ENCODE assay signal across 16 mouse cellular contexts in the genomic region with DNA sequence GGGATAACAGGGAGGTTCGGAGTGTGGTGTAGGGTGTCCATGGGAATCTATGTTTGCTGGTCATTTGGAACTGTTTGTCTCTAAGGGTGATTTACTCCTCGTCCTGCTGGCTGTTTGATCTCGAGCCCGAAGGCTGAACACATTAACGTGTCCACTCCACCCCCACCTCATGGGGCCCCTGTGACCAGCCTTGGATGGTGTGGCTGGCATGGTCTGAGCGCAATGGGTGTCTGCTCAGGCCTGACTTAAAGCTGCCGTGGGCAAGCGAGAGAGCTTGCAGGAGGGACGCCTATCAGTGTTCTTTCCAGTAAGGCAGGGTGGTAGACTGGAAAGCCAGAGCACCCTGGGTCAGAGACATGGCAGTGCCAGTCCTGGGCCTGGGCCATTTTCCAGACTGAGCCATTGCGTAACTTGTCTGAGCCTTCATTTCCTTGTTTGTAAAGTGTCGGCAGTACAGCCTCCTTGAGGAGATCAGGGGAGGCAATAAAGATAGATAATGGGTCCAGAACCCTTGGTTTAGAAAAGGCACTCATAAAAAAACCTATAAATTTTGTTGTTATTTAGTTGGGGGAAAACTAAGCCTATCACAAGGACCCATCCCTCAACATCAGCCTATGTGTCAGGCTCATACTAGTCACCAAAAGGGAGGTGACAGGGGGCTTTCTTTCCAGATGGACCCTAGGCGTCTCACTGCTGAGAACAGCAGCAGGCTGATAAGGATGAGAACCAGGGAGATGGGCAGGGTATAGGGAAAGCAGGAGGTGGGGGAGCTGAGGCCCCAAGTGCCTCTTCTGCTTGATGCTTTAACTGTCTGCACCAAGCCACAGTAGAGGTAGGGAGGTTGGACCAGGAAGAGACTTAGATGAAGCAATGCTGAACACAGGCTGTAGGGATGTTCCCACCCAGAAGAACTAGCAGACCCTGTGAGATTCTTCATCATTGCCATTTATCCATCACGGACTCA. TPM values are rescaled to one million over a fixed set of nuclear protein-coding genes. Genes with fewer than 3 reads are reported as not detected.
DNase-seq lines count a peak whose midpoint lies in the region; ATAC-seq and TF ChIP-seq lines count a peak whose summit lies in the region.
"Had no signal": no experiment of that assay in that cellular context is flagged by ENCODE, and none has a peak within 500 bp of the region (broad histone marks: within the 10 kb centered on the region; RNA-seq: fewer than 3 reads in every experiment).

No protein-coding gene starts in this region.

- WGBS in kidney, embryonic 15.5 days, result 39% methylated on average over 13 of the region's 13 CpGs
- 60% methylated on average over 13 of the region's 13 CpGs for whole genome bisulfite sequencing in intestine, embryonic 15.5 days
- WGBS in hindbrain, postnatal 0 days, result 89% methylated on average over 13 of the region's 13 CpGs

- H3K27me3 ChIP-seq in kidney, embryonic 15.5 days, result no peaks in the 10 kb centered on the region
- H3K27me3 ChIP-seq in intestine, embryonic 15.5 days (replicated peaks), result no peaks in the 10 kb centered on the region
- H3K27me3 ChIP-seq in hindbrain, postnatal 0 days (ENCODE audit: insufficient read depth, low read length), result no peaks in the 10 kb centered on the region
- H3K27me3 ChIP-seq: CH12.LX; embryonic facial prominence, embryonic 13.5 days; hindbrain, embryonic 13.5 days; liver, embryonic 13.5 days; midbrain, embryonic 15.5 days had no signal

- no peak for TF ChIP-seq CTCF in hindbrain, postnatal 0 days (IDR thresholded peaks at IDR 0.05; ENCODE audit: low read depth)

- no peak overlapping the region for H3K9ac ChIP-seq in kidney, embryonic 15.5 days
- no peak overlapping the region for H3K9ac ChIP-seq in intestine, embryonic 15.5 days
- H3K9ac ChIP-seq in hindbrain, postnatal 0 days (replicated peaks; ENCODE audit: low read length), result no peak overlapping the region
- H3K9ac ChIP-seq: embryonic facial prominence, embryonic 13.5 days; hindbrain, embryonic 13.5 days; liver, embryonic 13.5 days; midbrain, embryonic 15.5 days had no signal

- H3K4me1 ChIP-seq in kidney, embryonic 15.5 days, result peaks cover 25% of the 10 kb centered on the region; the same call in 1 of the 2 replicates
- H3K4me1 ChIP-seq in intestine, embryonic 15.5 days (replicated peaks), result peaks cover 4% of the 10 kb centered on the region; the same call in 1 of the 2 replicates
- no peaks in the 10 kb centered on the region for H3K4me1 ChIP-seq in hindbrain, postnatal 0 days (ENCODE audit: insufficient read depth, low read length)
- H3K4me1 ChIP-seq: embryonic facial prominence, embryonic 13.5 days; hindbrain, embryonic 13.5 days; midbrain, embryonic 15.5 days had no signal

- no peak for DNase-seq in kidney, adult 11 months
- peak; percentile 43 for DNase-seq in ovary, postnatal 36 days (ENCODE audit: low spot score)
- DNase-seq in ovary, postnatal 10 days (ENCODE audit: low spot score), result no peak
- DNase-seq in hindbrain, postnatal 0 days (ENCODE audit: low spot score), result no peak
- no peak for DNase-seq in right cerebral cortex, postnatal 10 days (ENCODE audit: low spot score in 2 of 2)
- DNase-seq: cerebellum, adult 18-20 months; kidney, postnatal 10 days; layer of hippocampus, adult 9-11 months; liver, embryonic 13.5 days; thymus, adult 2 months had no signal

- peak; percentile 92 for ATAC-seq in kidney, embryonic 15.5 days (replicated peaks; ENCODE audit: low FRiP score)
- ATAC-seq in intestine, embryonic 15.5 days, result peak; percentile 87
- ATAC-seq in hindbrain, postnatal 0 days, result no peak
- ATAC-seq: midbrain, embryonic 15.5 days had no signal

- peak overlapping the region; percentile 48; the same call in 1 of the 2 replicates for H3K27ac ChIP-seq in kidney, embryonic 15.5 days
- H3K27ac ChIP-seq in intestine, embryonic 15.5 days, result no peak overlapping the region
- H3K27ac ChIP-seq in hindbrain, postnatal 0 days, result no peak overlapping the region
- H3K27ac ChIP-seq: embryonic facial prominence, embryonic 13.5 days; hindbrain, embryonic 13.5 days; liver, embryonic 13.5 days; midbrain, embryonic 15.5 days had no signal

- H3K36me3 ChIP-seq in kidney, embryonic 15.5 days, result no peaks in the 10 kb centered on the region
- H3K36me3 ChIP-seq in intestine, embryonic 15.5 days, result no peaks in the 10 kb centered on the region
- H3K36me3 ChIP-seq in hindbrain, postnatal 0 days (ENCODE audit: insufficient read depth, low read length), result no peaks in the 10 kb centered on the region
- H3K36me3 ChIP-seq: embryonic facial prominence, embryonic 13.5 days; hindbrain, embryonic 13.5 days; liver, embryonic 13.5 days; midbrain, embryonic 15.5 days had no signal

- no peak overlapping the region for H3K4me2 ChIP-seq in kidney, embryonic 15.5 days
- no peak overlapping the region for H3K4me2 ChIP-seq in intestine, embryonic 15.5 days (replicated peaks)
- no peak overlapping the region for H3K4me2 ChIP-seq in hindbrain, postnatal 0 days (ENCODE audit: low read depth, low read length)
- H3K4me2 ChIP-seq: embryonic facial prominence, embryonic 13.5 days; hindbrain, embryonic 13.5 days; liver, embryonic 13.5 days; midbrain, embryonic 15.5 days had no signal

- no peaks in the 10 kb centered on the region for H3K9me3 ChIP-seq in kidney, embryonic 15.5 days (replicated peaks)
- H3K9me3 ChIP-seq in intestine, embryonic 15.5 days, result no peaks in the 10 kb centered on the region
- H3K9me3 ChIP-seq in hindbrain, postnatal 0 days (ENCODE audit: low read length), result no peaks in the 10 kb centered on the region
- H3K9me3 ChIP-seq: embryonic facial prominence, embryonic 13.5 days; hindbrain, embryonic 13.5 days; liver, embryonic 13.5 days; midbrain, embryonic 15.5 days had no signal

- H3K4me3 ChIP-seq in kidney, embryonic 15.5 days (replicated peaks), result no peak overlapping the region
- H3K4me3 ChIP-seq in intestine, embryonic 15.5 days (replicated peaks), result no peak overlapping the region
- H3K4me3 ChIP-seq in hindbrain, postnatal 0 days (ENCODE audit: low read length), result no peak overlapping the region
- H3K4me3 ChIP-seq: embryonic facial prominence, embryonic 13.5 days; hindbrain, embryonic 13.5 days; liver, embryonic 13.5 days; midbrain, embryonic 15.5 days had no signal

RNA-seq across cellular contexts. Expression of a gene that starts 49.4 kb away (rescaled TPM):
- 143 and 158 TPM in 2 replicates for polyA plus RNA-seq in kidney, embryonic 15.5 days (2015; fragmentation: Nextera tagmentation; extraction: Ambion mirVana)
- 122 and 133 TPM in 2 replicates for polyA plus RNA-seq in intestine, embryonic 15.5 days (2015; fragmentation: Nextera tagmentation; extraction: Ambion mirVana)
- total RNA-seq in hindbrain, postnatal 0 days (2014; rRNA removed), result 29.2 and 29.4 TPM in 2 replicates
- 120 and 130 TPM in 2 replicates for polyA plus RNA-seq in hindbrain, postnatal 0 days (2015; fragmentation: Nextera tagmentation; extraction: Ambion mirVana)
